Mouse (Mus musculus) lung, postnatal 36 days (tissue): ENCODE data around the gene Nppa.

Source experiments
- DNase-seq: peaks from one replicate; pipeline ENCODE4 v3.0.0; 2022; ENCODE audit warnings: mixed read lengths

Nppa gene

GRCm38 (mm10) chr4:148000202-148000772, at the start of gene Nppa:
Gene Nppa, plus strand, starts transcription at chr4:148000722.
- DNase-seq = no peak

- peak; percentile 71 for DNase-seq
Observed at GRCm38 (mm10) chr4:147953590-147953989, 46.9 kb upstream of the Nppa start.

GRCm38 (mm10) chr4:147957141-147957540, 43.4 kb upstream of the Nppa start:
- DNase-seq = no peak

GRCm38 (mm10) chr4:147959881-147960831, 40.4 kb upstream of the Nppa start:
- DNase-seq = peak; percentile 84

GRCm38 (mm10) chr4:147962781-147963180, 37.7 kb upstream of the Nppa start:
- no peak for DNase-seq

- no peak for DNase-seq
Observed at GRCm38 (mm10) chr4:147963623-147964022, 36.9 kb upstream of the Nppa start.

- no peak for DNase-seq
Observed at GRCm38 (mm10) chr4:147965712-147966111, 34.8 kb upstream of the Nppa start.

GRCm38 (mm10) chr4:147968816-147969215, 31.7 kb upstream of the Nppa start:
- no peak for DNase-seq

GRCm38 (mm10) chr4:147969337-147969736, 31.2 kb upstream of the Nppa start:
- no peak for DNase-seq

GRCm38 (mm10) chr4:147976237-147976636, 24.3 kb upstream of the Nppa start:
- no peak for DNase-seq

GRCm38 (mm10) chr4:147977726-147978125, 22.8 kb upstream of the Nppa start:
- DNase-seq = no peak

- no peak for DNase-seq
Observed at GRCm38 (mm10) chr4:147978391-147978790, 22.1 kb upstream of the Nppa start.

GRCm38 (mm10) chr4:147979441-147979860, 21.1 kb upstream of the Nppa start:
- no peak for DNase-seq

- peak; percentile 39 for DNase-seq
Observed at GRCm38 (mm10) chr4:147985205-147986132, 15.1 kb upstream of the Nppa start, which contains the start of gene Nppb. Gene Nppb, plus strand, starts transcription at chr4:147985788.

- peak; percentile 3 for DNase-seq
Observed at GRCm38 (mm10) chr4:147993571-147994095, 6.9 kb upstream of the Nppa start.

- DNase-seq = no peak
Observed at GRCm38 (mm10) chr4:147995311-147995710, 5.2 kb upstream of the Nppa start.

- no peak for DNase-seq
Observed at GRCm38 (mm10) chr4:148001013-148001789, 679 bp downstream of the Nppa start.

- DNase-seq = no peak
Observed at GRCm38 (mm10) chr4:148001866-148002265, 1.3 kb downstream of the Nppa start.

GRCm38 (mm10) chr4:148004361-148004760, 3.8 kb downstream of the Nppa start:
- DNase-seq = no peak

GRCm38 (mm10) chr4:148008412-148008811, 7.9 kb downstream of the Nppa start:
- peak; percentile 43 for DNase-seq

GRCm38 (mm10) chr4:148009641-148010040, 9.1 kb downstream of the Nppa start:
- DNase-seq = peak; percentile 25

GRCm38 (mm10) chr4:148011332-148011731, 10.8 kb downstream of the Nppa start:
- no peak for DNase-seq
